Mouse (Mus musculus): Measurements from ENCODE around the gene Zfp219.

DNA sequence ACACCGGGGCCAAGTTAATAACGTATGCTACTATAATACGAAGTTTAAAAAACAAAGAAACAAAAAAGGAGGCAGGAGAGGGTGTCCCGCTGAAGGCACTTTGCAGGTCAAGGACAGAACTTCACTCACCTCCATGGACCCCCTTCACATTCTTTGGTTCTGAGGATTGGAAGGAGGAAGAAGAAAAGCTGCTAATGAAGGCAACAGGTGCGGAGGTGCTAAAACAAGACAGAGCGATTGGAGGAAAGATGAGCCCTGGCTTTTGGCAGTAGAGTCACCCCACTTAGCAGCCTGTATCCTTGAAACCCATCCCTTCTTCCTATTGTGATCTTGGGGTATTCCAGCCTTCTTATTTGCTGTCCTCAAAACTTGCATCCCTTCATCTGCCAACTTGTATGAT is 10.7 kb downstream of the Zfp219 start:
- TF ChIP-seq CTCF (IDR thresholded peaks at IDR 0.05; ENCODE audit: borderline replicate concordance, insufficient read depth, low read length) (no peak), POLR2A (IDR thresholded peaks at IDR 0.05; ENCODE audit: low read depth, low read length) (no peak)
